Mouse (Mus musculus) testis, adult 2 months (tissue): Measurements from ENCODE around the gene Gm13199.

Source experiments
- CTCF ChIP-seq: fragments of 200-500 bp; IDR thresholded peaks from 2 replicates; pipeline ENCODE4 v1.5.1; 2012; ENCODE audit warnings: low read depth, mild to moderate bottlenecking, inconsistent platforms, low read length, moderate library complexity; ENCODE audit not compliant: control insufficient read depth, insufficient read depth, insufficient replicate concordance
- POLR2A ChIP-seq: fragments of 200-500 bp; IDR thresholded peaks from 2 replicates; pipeline ENCODE4 v1.6.1; 2012; ENCODE audit warnings: low read depth, mild to moderate bottlenecking, inconsistent platforms, low read length, moderate library complexity; ENCODE audit not compliant: control insufficient read depth

DNA sequence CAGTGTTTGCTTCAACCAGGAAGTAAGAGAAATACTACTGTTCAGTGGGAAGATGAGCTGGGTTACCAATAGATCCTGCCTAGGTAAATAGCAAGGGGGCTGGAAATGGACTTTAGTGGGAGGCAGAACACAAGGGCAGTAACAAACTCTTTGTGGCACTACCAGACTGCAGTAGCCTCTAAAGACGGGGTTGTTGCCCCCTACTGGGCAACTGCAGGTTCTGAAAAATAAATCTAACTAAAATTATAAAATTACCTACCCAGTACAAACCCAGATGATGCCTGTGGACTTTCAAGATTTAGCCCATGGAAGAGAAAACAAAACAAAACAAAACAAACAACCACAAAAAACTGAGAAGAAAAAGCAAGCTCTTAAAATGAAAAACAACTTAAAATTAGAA lies 38.5 kb downstream of the Gm13199 start:
- TF ChIP-seq POLR2A (no peak), CTCF (no peak)
